Mouse (Mus musculus) embryonic facial prominence, embryonic 11.5 days (tissue): Measurements from ENCODE around the gene Dync1i2. TPM values are rescaled to one million over a fixed set of nuclear protein-coding genes. Genes with fewer than 3 reads are reported as not detected.

Experiments used
- ATAC-seq: fragments of 200-750 bp; cut with Nextera tagmentation; replicated peaks from 2 replicates; pipeline ENCODE4 v1.8.0; 2017; ENCODE audit warnings: low read depth; ENCODE audit not compliant: insufficient number of reproducible peaks, low FRiP score, low TSS enrichment
- DNase-seq: peaks from one replicate; pipeline ENCODE4 v3.0.0-alpha.2; 2015; ENCODE audit warnings: low spot score
- H3K27ac ChIP-seq: fragments of 300-500 bp; sonication (generic); replicated peaks from 2 replicates; pipeline ENCODE4 v1.5.1; 2014; ENCODE audit warnings: mild to moderate bottlenecking, low read depth, low read length, control low read depth
- H3K27me3 ChIP-seq: fragments of 300-500 bp; sonication (generic); 2 replicates; pipeline ENCODE4 v1.6.1; 2014; ENCODE audit warnings: mild to moderate bottlenecking, low read length, moderate library complexity, mixed read lengths; ENCODE audit not compliant: control insufficient read depth, insufficient read depth
- H3K36me3 ChIP-seq: fragments of 300-500 bp; sonication (generic); replicated peaks from 2 replicates; pipeline ENCODE4 v1.6.1; 2014; ENCODE audit warnings: low read depth, mild to moderate bottlenecking, low read length, moderate library complexity, mixed read lengths; ENCODE audit not compliant: control insufficient read depth, insufficient read depth
- H3K4me1 ChIP-seq: fragments of 300-500 bp; sonication (generic); 2 replicates; pipeline ENCODE4 v1.6.1; 2014; ENCODE audit warnings: low read length, mixed read lengths; ENCODE audit not compliant: control insufficient read depth, insufficient read depth
- H3K4me2 ChIP-seq: fragments of 300-500 bp; sonication (generic); 2 replicates; pipeline ENCODE4 v1.6.1; 2014; ENCODE audit warnings: low read depth, mild to moderate bottlenecking, control low read depth, low read length, moderate library complexity
- H3K4me3 ChIP-seq: fragments of 300-500 bp; sonication (generic); 2 replicates; pipeline ENCODE4 v1.5.1; 2014; ENCODE audit warnings: low read depth, low read length, control low read depth
- H3K9ac ChIP-seq: fragments of 300-500 bp; sonication (generic); replicated peaks from 2 replicates; pipeline ENCODE4 v1.6.1; 2014; ENCODE audit warnings: mild to moderate bottlenecking, control low read depth, low read length
- H3K9me3 ChIP-seq: fragments of 300-500 bp; sonication (generic); replicated peaks from 2 replicates; pipeline ENCODE4 v1.6.1; 2016; ENCODE audit warnings: mild to moderate bottlenecking, low read length, inconsistent platforms, mixed read lengths; ENCODE audit not compliant: control insufficient read depth
- WGBS: fragments of 180-500 bp; shearing (Covaris S2); extraction: QIAGEN DNeasy Blood & Tissue Kit; methylation state at CpG from one replicate; pipeline ENCODE4 v1.1.7; 2014; 5-methylcytosine and 5-hydroxymethylcytosine counted together
- polyA plus RNA-seq: library from polyadenylated mRNA; unstranded; fragments of >200 nt; fragmentation: Nextera tagmentation; extraction: Ambion mirVana; gene quantifications from 2 replicates; pipeline ENCODE4 v1.2.1, GENCODE M21; 2014

Dync1i2 gene
- polyA plus RNA-seq, 1 experiment from 2014 or later = 167 TPM

GRCm38 (mm10) chr2:71241505-71241904, 30.0 kb downstream of the Dync1i2 start:
- Histone ChIP-seq H3K27ac (no peak overlapping the region), H3K9me3 (no peaks in the 10 kb centered on the region), H3K36me3 (no peaks in the 10 kb centered on the region; the same call in 1 of the 2 replicates), H3K9ac (no peak overlapping the region), H3K27me3 (no peaks in the 10 kb centered on the region), H3K4me3 (no peak overlapping the region), H3K4me1 (no peaks in the 10 kb centered on the region), H3K4me2 (no peak overlapping the region)
- ATAC-seq (no peak), DNase-seq (no peak)
- WGBS = 94% methylated on average over 2 of the region's 2 CpGs

GRCm38 (mm10) chr2:71242180-71242579, 30.7 kb downstream of the Dync1i2 start:
- 83% methylated on average over 3 of the region's 3 CpGs for WGBS
- DNase-seq (no peak), ATAC-seq (no peak)
- H3K27me3 ChIP-seq = no peaks in the 10 kb centered on the region
- H3K36me3 ChIP-seq = no peaks in the 10 kb centered on the region; the same call in 1 of the 2 replicates
- no peaks in the 10 kb centered on the region for H3K4me1 ChIP-seq
- no peak overlapping the region for H3K4me3 ChIP-seq
- H3K4me2 ChIP-seq = no peak overlapping the region
- H3K27ac ChIP-seq = no peak overlapping the region
- no peak overlapping the region for H3K9ac ChIP-seq
- no peaks in the 10 kb centered on the region for H3K9me3 ChIP-seq

GRCm38 (mm10) chr2:71243058-71243672, 31.7 kb downstream of the Dync1i2 start:
- Histone ChIP-seq H3K4me3 (no peak overlapping the region), H3K4me2 (no peak overlapping the region), H3K27me3 (no peaks in the 10 kb centered on the region), H3K9ac (no peak overlapping the region), H3K27ac (no peak overlapping the region), H3K4me1 (no peaks in the 10 kb centered on the region), H3K36me3 (no peaks in the 10 kb centered on the region), H3K9me3 (no peaks in the 10 kb centered on the region)
- 78% methylated on average over 9 of the region's 9 CpGs for WGBS
- no peak for ATAC-seq
- no peak for DNase-seq

GRCm38 (mm10) chr2:71244807-71245206, 33.3 kb downstream of the Dync1i2 start:
- 71% methylated on average over 7 of the region's 7 CpGs for WGBS
- Histone ChIP-seq H3K9me3 (no peaks in the 10 kb centered on the region), H3K36me3 (no peaks in the 10 kb centered on the region), H3K4me1 (no peaks in the 10 kb centered on the region), H3K27ac (no peak overlapping the region), H3K4me2 (no peak overlapping the region), H3K9ac (no peak overlapping the region), H3K4me3 (no peak overlapping the region), H3K27me3 (no peaks in the 10 kb centered on the region)
- ATAC-seq (no peak), DNase-seq (no peak)

GRCm38 (mm10) chr2:71245416-71245815, 33.9 kb downstream of the Dync1i2 start:
- H3K4me2 ChIP-seq = no peak overlapping the region
- DNase-seq (no peak), ATAC-seq (no peak)
- H3K9me3 ChIP-seq = no peaks in the 10 kb centered on the region
- H3K36me3 ChIP-seq = no peaks in the 10 kb centered on the region
- no peak overlapping the region for H3K9ac ChIP-seq
- no peak overlapping the region for H3K27ac ChIP-seq
- no peak overlapping the region for H3K4me3 ChIP-seq
- H3K27me3 ChIP-seq = no peaks in the 10 kb centered on the region
- no peaks in the 10 kb centered on the region for H3K4me1 ChIP-seq
- WGBS = 71% methylated on average over 3 of the region's 3 CpGs

GRCm38 (mm10) chr2:71246096-71246495, 34.6 kb downstream of the Dync1i2 start:
- DNase-seq (no peak), ATAC-seq (no peak)
- no peak overlapping the region for H3K9ac ChIP-seq
- 93% methylated on average over 5 of the region's 5 CpGs for WGBS
- H3K4me1 ChIP-seq = no peaks in the 10 kb centered on the region
- no peak overlapping the region for H3K27ac ChIP-seq
- peaks cover 2% of the 10 kb centered on the region; the same call in 1 of the 2 replicates for H3K36me3 ChIP-seq
- no peak overlapping the region for H3K4me3 ChIP-seq
- no peaks in the 10 kb centered on the region for H3K27me3 ChIP-seq
- H3K9me3 ChIP-seq = no peaks in the 10 kb centered on the region
- no peak overlapping the region for H3K4me2 ChIP-seq

GRCm38 (mm10) chr2:71248071-71248470, 36.6 kb downstream of the Dync1i2 start:
- no peak overlapping the region for H3K4me2 ChIP-seq
- no peaks in the 10 kb centered on the region for H3K9me3 ChIP-seq
- no peak overlapping the region for H3K9ac ChIP-seq
- no peak for ATAC-seq
- H3K4me3 ChIP-seq = no peak overlapping the region
- no peak overlapping the region for H3K27ac ChIP-seq
- peaks cover 4% of the 10 kb centered on the region; the same call in 1 of the 2 replicates for H3K36me3 ChIP-seq
- H3K4me1 ChIP-seq = no peaks in the 10 kb centered on the region
- 63% methylated on average over 3 of the region's 3 CpGs for WGBS
- DNase-seq = peak; percentile 28
- H3K27me3 ChIP-seq = no peaks in the 10 kb centered on the region

- DNase-seq (peak; percentile 57), ATAC-seq (no peak)
- no peak overlapping the region for H3K4me3 ChIP-seq
- 72% methylated on average over 5 of the region's 5 CpGs for WGBS
- H3K27ac ChIP-seq = no peak overlapping the region
- no peaks in the 10 kb centered on the region for H3K27me3 ChIP-seq
- H3K4me2 ChIP-seq = no peak overlapping the region
- H3K36me3 ChIP-seq = peaks cover 4% of the 10 kb centered on the region; the same call in 1 of the 2 replicates
- H3K4me1 ChIP-seq = no peaks in the 10 kb centered on the region
- H3K9me3 ChIP-seq = no peaks in the 10 kb centered on the region
- H3K9ac ChIP-seq = no peak overlapping the region
Measured at GRCm38 (mm10) chr2:71250841-71251240, 39.3 kb downstream of the Dync1i2 start.
